Mouse (Mus musculus) intestine, embryonic 15.5 days (tissue): ENCODE data around the gene Gdf1. TPM values are rescaled to one million over a fixed set of nuclear protein-coding genes. Genes with fewer than 3 reads are reported as not detected.

ENCODE experiments used
- ATAC-seq: fragments of 200-750 bp; cut with Nextera tagmentation; 2 replicates; pipeline ENCODE4 v1.8.0; 2017; ENCODE audit warnings: moderate TSS enrichment, moderate library complexity
- H3K27ac ChIP-seq: fragments of 300-500 bp; sonication (generic); 2 replicates; pipeline ENCODE4 v1.5.1; 2015; ENCODE audit warnings: mild to moderate bottlenecking, inconsistent platforms
- H3K27me3 ChIP-seq: fragments of 300-500 bp; sonication (generic); replicated peaks from 2 replicates; pipeline ENCODE4 v1.6.1; 2015; ENCODE audit warnings: inconsistent platforms
- H3K36me3 ChIP-seq: fragments of 300-500 bp; sonication (generic); 2 replicates; pipeline ENCODE4 v1.6.1; 2015; ENCODE audit warnings: inconsistent platforms
- H3K4me1 ChIP-seq: fragments of 300-500 bp; sonication (generic); replicated peaks from 2 replicates; pipeline ENCODE4 v1.6.1; 2015; ENCODE audit warnings: inconsistent platforms
- H3K4me2 ChIP-seq: fragments of 300-500 bp; sonication (generic); replicated peaks from 2 replicates; pipeline ENCODE4 v1.6.1; 2015; ENCODE audit warnings: mild to moderate bottlenecking, inconsistent platforms
- H3K4me3 ChIP-seq: fragments of 300-500 bp; sonication (generic); replicated peaks from 2 replicates; pipeline ENCODE4 v1.5.1; 2015; ENCODE audit warnings: inconsistent platforms
- H3K9ac ChIP-seq: fragments of 300-500 bp; sonication (generic); 2 replicates; pipeline ENCODE4 v1.6.1; 2015; ENCODE audit warnings: inconsistent platforms
- H3K9me3 ChIP-seq: fragments of 300-500 bp; sonication (generic); 2 replicates; pipeline ENCODE4 v1.6.1; 2016; ENCODE audit warnings: inconsistent platforms
- WGBS: fragments of 180-500 bp; shearing (Covaris S2); methylation state at CpG from one replicate; pipeline ENCODE4 v1.1.7; 2015; 5-methylcytosine and 5-hydroxymethylcytosine counted together
- polyA plus RNA-seq: library from polyadenylated mRNA; unstranded; fragments of >200 nt; fragmentation: Nextera tagmentation; extraction: Ambion mirVana; gene quantifications from 2 replicates; pipeline ENCODE4 v1.2.1, GENCODE M21; 2015

Gene Gdf1
- polyA plus RNA-seq, 1 experiment from 2014 or later: 0.38 TPM

DNA sequence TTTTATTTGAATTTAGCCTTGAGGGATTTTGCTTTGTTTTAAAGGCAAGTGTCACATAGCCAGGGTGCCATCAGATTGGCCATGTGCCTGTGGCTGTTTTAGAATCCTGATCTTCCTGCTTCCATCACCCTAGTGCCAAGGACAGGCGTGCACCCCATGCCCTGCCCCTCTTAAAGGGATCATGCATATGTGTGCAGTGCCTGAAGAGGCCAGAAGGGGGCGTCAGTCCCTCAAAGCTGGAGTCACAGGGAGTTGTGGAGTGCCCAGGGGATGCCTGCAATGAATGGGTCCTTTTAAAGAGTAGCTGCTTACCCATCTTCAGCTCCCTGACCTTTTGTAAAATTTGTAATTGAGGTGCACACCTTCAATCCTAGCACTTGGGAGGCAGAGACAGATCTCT is 20.3 kb upstream of the Gdf1 start:
- Histone ChIP-seq H3K4me3 (no peak overlapping the region), H3K4me2 (no peak overlapping the region), H3K27ac (no peak overlapping the region), H3K9ac (no peak overlapping the region), H3K36me3 (peaks cover 64% of the 10 kb centered on the region), H3K27me3 (no peaks in the 10 kb centered on the region), H3K9me3 (no peaks in the 10 kb centered on the region), H3K4me1 (peaks cover 1% of the 10 kb centered on the region; the same call in 1 of the 2 replicates)
- no peak for ATAC-seq
- WGBS: 37% methylated on average over 2 of the region's 2 CpGs

DNA sequence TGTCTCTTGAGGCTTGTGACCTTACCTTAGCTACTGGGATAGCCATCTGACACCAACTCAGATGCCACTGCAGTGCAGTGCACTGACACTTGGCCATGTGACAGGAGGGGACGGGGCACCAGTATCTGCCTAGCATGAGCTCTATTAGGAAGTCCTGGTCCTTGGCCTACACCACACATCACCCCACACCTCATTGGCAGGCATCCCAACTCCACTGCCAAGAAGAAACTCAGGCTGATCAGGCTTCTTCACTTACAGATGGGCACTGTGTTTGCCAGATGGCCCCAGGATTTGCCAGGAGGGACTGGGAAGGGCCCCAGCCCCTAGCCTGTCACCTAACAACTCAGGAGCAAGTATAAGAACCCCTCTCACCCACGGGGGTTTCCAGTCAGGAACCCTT is 16.2 kb upstream of the Gdf1 start:
- H3K36me3 ChIP-seq: peaks cover 33% of the 10 kb centered on the region
- ATAC-seq: no peak
- no peak overlapping the region for H3K9ac ChIP-seq
- no peaks in the 10 kb centered on the region for H3K9me3 ChIP-seq
- H3K27ac ChIP-seq: no peak overlapping the region
- H3K4me1 ChIP-seq: peaks cover 25% of the 10 kb centered on the region
- no peak overlapping the region for H3K4me2 ChIP-seq
- H3K4me3 ChIP-seq: no peak overlapping the region
- H3K27me3 ChIP-seq: no peaks in the 10 kb centered on the region
- WGBS: 83% methylated on average over 2 of the region's 2 CpGs

DNA sequence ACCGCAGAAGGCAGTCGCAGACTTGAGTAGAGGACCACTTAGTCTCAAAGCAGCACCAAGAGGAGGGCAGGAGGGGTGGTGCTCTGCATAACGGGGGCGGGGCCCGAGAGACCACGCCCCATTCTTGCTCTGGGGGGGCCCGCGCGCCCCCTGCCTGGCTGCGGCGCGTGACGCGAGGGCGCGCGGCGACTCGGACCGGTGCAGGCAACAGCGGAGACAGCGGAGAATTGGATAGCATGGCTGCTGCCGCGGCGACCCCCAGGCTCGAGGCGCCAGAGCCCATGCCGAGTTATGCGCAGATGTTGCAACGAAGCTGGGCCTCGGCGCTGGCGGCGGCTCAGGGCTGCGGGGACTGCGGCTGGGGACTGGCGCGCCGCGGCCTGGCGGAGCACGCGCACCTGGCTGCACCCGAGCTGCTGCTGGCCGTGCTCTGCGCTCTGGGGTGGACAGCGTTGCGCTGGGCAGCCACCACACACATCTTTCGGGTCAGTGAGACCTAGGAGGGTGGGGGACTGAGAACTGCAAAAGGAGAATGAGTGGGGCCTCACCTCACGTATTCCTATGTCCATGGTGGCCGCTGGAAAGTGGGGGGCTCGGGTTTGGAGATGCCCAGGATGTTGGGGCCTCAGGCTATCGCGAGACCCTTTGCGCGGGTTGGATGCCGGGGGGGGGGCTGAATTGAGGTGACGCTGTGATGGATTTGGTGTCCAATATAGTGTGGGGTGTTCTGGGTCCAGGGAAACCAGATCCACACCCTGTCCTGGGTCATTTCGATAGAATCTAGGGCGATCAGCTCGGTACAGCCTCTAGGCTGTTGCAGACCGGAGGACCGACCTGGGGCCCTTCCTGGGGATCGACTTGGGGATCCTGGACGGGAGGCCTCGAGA is 13.8 kb upstream of the Gdf1 start, which contains the start of gene Cers1:
Gene Cers1, plus strand, starts transcription at position 152 of the 887 bp plus-strand sequence.
- H3K27me3 ChIP-seq: no peaks in the 10 kb centered on the region
- WGBS: 2% methylated on average over 66 of the region's 66 CpGs
- H3K9ac ChIP-seq: peak within 1 kb of the TSS; percentile 50
- peak within 1 kb of the TSS; percentile 58 for H3K4me3 ChIP-seq
- H3K36me3 ChIP-seq: peaks cover 20% of the 10 kb centered on the region
- H3K4me1 ChIP-seq: peaks cover 25% of the 10 kb centered on the region
- peak within 1 kb of the TSS; percentile 74 for H3K27ac ChIP-seq
- H3K9me3 ChIP-seq: no peaks in the 10 kb centered on the region
- H3K4me2 ChIP-seq: peak within 1 kb of the TSS; percentile 93
- ATAC-seq: peak; percentile 68

DNA sequence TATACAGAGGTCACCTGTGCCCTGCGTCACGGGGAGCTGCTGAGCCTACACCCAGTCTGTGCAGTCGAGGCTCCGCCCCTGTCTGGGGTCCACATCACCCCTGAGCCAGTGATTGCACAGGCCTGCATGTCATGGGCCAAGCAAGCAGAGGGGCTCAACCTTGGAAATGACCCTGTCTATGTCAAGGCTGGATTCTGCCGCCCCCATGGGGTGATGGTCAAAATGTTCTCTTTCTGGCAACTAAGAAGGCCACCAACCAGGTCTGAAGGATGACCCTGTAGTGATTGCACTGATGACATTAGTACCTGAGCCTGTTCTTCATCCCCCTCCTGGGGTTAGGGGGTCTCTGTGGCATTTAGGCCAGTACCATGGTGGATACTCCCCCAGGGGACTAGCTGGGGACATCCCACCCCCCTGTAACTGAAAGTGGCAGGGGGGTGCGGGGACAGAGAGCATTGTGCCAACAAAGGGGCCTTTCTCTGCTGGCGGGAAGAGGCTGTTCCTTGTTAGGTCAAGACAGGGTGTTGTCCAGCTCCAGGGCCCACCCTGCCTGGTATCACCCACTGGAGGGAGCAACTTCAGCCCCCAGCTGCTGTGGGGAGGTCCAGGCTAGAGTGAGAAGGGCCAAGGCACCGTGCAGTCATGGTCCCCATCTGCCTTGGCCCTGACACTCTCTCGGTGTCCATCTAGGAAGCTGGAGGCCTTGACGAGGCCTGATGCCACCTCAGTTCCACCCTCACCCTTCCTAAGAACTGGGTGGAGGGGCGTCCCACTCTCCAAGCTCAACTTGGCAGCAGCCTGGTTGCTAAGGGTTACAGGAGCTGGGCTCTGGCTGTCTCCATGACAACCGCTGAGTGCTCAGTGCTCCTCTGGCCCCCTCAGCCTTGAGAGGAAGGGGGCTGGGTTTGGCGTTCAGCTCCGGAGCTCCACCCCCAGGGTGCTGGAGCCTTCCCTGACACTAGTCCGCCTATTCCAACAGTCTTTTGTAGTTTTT is 12.8 kb upstream of the Gdf1 start:
- 13% methylated on average over 15 of the region's 15 CpGs for WGBS
- Histone ChIP-seq H3K4me3 (peak overlapping the region; percentile 58), H3K4me2 (peak overlapping the region; percentile 93), H3K9ac (no peak overlapping the region), H3K27ac (0 out of 2 replicates have a peak overlapping the region, but pooled peaks have one; percentile 14), H3K27me3 (no peaks in the 10 kb centered on the region), H3K9me3 (no peaks in the 10 kb centered on the region), H3K36me3 (peaks cover 12% of the 10 kb centered on the region), H3K4me1 (peaks cover 25% of the 10 kb centered on the region)
- ATAC-seq: peak; percentile 76

DNA sequence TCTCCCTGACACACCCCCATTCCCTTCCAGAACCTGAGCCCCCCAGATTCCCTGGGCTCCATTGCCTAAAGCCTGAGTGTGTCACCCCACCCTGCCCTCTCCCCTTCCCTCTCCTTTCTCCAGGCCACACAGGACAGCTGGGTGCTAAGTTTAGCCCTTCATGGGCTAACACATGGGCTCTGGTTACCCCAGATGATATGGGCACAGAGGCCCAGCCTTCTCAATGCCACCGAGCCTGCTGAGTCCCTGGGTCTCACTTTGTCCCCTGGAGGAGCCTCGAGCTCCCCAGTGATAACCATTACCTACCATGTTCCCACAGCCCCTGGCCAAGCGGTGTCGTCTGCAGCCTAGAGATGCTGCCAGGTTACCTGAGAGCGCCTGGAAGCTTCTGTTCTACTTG is 11.7 kb upstream of the Gdf1 start:
- H3K9me3 ChIP-seq: no peaks in the 10 kb centered on the region
- no peak overlapping the region for H3K4me2 ChIP-seq
- peaks cover 7% of the 10 kb centered on the region for H3K36me3 ChIP-seq
- no peak for ATAC-seq
- H3K27ac ChIP-seq: no peak overlapping the region
- peaks cover 25% of the 10 kb centered on the region for H3K4me1 ChIP-seq
- H3K27me3 ChIP-seq: no peaks in the 10 kb centered on the region
- H3K9ac ChIP-seq: no peak overlapping the region
- no peak overlapping the region for H3K4me3 ChIP-seq
- 84% methylated on average over 5 of the region's 5 CpGs for WGBS

DNA sequence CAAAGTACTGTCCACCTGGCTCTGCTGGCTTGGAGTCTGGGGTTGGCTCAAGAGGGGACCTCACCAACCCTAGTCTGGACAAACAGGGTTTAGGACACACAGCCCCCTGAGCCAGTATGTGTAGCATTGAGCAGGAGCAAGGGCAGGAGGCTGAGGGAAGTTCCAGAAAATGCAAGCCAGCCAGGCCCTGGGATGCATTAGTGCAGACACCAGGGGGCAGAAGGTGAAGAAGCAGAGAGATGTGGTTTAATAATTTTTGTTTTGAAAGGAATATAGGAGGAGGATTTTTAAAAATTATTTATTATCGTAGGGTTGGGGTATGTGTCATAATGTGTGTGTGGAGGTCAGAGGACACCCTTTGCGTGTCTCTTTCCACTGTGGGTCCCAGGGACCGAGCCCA is 5.9 kb upstream of the Gdf1 start:
- Histone ChIP-seq H3K36me3 (no peaks in the 10 kb centered on the region), H3K4me2 (no peak overlapping the region), H3K4me3 (no peak overlapping the region), H3K4me1 (no peaks in the 10 kb centered on the region), H3K27me3 (no peaks in the 10 kb centered on the region), H3K27ac (no peak overlapping the region), H3K9me3 (no peaks in the 10 kb centered on the region), H3K9ac (no peak overlapping the region)
- ATAC-seq: no peak
- 91% methylated on average over 3 of the region's 3 CpGs for WGBS

DNA sequence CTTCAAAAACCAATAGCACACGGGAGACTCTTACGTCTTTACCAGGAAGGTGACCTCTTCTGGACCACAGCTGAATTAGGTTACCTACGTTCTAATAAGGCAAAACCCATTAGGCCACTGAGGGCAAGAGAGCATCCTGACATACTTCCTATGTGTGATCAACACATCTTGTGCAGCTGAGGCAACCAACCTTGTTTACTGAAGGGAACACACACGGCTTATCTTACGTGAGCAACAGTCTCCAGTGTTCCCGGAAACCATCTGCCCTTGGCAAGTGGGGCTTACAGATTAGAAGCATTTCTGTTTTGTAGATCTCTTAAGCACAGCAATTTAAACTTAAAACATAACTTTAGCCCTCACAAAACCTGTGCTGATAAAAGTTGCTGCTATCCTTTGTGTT is 2.1 kb upstream of the Gdf1 start:
- no peaks in the 10 kb centered on the region for H3K9me3 ChIP-seq
- H3K27ac ChIP-seq: no peak overlapping the region
- ATAC-seq: no peak
- 85% methylated on average over 6 of the region's 6 CpGs for WGBS
- no peak overlapping the region for H3K4me3 ChIP-seq
- H3K4me2 ChIP-seq: no peak overlapping the region
- no peak overlapping the region for H3K9ac ChIP-seq
- peaks cover 11% of the 10 kb centered on the region for H3K36me3 ChIP-seq
- H3K4me1 ChIP-seq: peaks cover 14% of the 10 kb centered on the region
- peaks cover 3% of the 10 kb centered on the region; the same call in 1 of the 2 replicates for H3K27me3 ChIP-seq

DNA sequence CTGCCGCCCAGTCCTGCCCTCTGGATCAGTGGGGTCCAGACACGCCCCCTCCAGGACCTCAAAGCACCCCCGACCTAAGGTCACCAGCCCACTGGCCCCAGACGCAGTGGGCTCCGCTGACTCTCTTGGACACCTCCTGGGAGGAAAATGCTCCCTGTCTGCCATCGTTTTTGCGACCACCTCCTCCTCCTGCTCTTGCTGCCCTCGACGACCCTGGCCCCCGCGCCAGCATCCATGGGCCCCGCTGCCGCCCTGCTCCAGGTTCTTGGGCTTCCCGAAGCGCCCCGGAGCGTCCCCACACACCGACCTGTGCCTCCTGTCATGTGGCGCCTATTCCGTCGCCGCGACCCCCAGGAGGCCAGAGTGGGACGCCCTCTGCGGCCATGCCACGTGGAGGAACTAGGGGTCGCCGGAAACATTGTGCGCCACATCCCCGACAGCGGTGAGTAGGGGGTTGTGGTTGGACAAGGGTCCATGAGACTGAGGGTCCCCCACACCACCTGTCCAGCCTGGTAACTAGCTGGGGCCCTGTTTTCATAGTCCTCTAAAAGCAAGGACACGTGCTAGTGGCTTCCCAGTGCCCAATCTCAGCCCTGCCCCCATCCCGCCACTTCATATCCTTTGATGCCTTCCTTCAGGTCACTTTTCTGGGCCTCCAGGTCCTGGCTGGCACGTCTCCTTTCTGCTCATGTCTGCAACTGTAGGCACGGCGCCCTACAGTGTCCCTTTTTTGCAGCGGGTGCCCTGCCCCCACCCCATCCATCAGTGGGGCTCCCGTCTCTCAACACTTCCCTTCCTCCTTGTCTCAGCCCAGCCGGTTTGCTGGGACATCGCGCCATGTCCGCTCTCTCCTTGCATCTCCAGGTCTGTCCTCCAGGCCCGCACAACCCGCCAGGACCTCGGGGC is 471 bp downstream of the Gdf1 start:
- peaks cover 37% of the 10 kb centered on the region for H3K36me3 ChIP-seq
- no peak overlapping the region for H3K27ac ChIP-seq
- peak; percentile 12 for ATAC-seq
- H3K4me2 ChIP-seq: peak overlapping the region; percentile 39
- peaks cover 3% of the 10 kb centered on the region; the same call in 1 of the 2 replicates for H3K27me3 ChIP-seq
- no peaks in the 10 kb centered on the region for H3K9me3 ChIP-seq
- 0 out of 2 replicates have a peak overlapping the region, but pooled peaks have one; percentile 10 for H3K4me3 ChIP-seq
- 20% methylated on average over 45 of the region's 45 CpGs for WGBS
- H3K9ac ChIP-seq: no peak overlapping the region
- peaks cover 14% of the 10 kb centered on the region for H3K4me1 ChIP-seq

DNA sequence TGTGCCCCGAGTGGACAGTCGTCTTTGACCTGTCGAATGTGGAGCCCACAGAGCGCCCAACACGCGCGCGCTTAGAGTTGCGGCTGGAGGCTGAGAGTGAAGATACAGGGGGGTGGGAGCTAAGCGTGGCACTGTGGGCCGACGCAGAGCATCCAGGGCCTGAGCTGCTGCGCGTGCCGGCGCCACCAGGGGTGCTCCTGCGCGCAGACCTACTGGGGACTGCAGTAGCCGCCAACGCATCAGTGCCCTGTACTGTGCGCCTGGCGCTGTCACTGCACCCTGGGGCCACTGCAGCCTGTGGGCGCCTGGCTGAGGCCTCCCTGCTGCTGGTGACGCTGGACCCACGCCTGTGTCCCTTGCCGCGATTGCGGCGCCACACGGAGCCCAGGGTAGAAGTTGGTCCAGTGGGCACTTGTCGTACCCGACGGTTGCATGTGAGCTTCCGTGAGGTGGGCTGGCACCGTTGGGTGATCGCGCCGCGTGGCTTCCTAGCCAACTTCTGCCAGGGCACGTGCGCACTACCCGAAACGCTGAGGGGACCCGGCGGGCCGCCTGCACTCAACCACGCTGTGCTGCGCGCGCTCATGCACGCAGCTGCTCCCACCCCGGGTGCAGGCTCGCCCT is 1.2 kb downstream of the Gdf1 start:
- peak; percentile 69 for ATAC-seq
- peaks cover 45% of the 10 kb centered on the region for H3K36me3 ChIP-seq
- H3K27me3 ChIP-seq: peaks cover 3% of the 10 kb centered on the region; the same call in 1 of the 2 replicates
- no peak overlapping the region for H3K27ac ChIP-seq
- H3K9me3 ChIP-seq: no peaks in the 10 kb centered on the region
- H3K4me1 ChIP-seq: peaks cover 14% of the 10 kb centered on the region
- no peak overlapping the region for H3K9ac ChIP-seq
- 0 out of 2 replicates have a peak overlapping the region, but pooled peaks have one; percentile 9 for H3K4me3 ChIP-seq
- peak overlapping the region; percentile 39 for H3K4me2 ChIP-seq
- 47% methylated on average over 53 of the region's 53 CpGs for WGBS

DNA sequence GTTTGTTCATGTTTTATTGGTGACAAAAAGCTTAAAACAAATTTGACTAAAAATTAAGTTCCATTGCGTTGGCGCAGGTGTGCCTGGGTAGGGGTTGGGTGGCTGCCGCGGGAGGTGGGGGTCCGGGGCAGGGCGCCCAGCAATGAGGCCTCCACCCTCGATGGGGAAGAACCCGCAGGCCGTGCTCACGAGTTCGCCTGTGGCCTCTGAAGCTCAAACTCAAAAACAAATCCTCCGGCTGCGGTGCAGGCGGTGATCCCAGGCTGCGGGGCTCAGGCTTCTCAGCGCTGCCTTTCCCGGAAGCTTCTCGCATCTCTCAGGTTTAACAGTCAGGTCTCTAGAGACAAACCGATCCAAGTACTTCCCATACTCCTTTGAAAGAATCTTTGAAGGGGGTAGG is 1.9 kb downstream of the Gdf1 start:
- Histone ChIP-seq H3K9me3 (no peaks in the 10 kb centered on the region), H3K9ac (no peak overlapping the region), H3K4me3 (no peak overlapping the region), H3K4me2 (no peak overlapping the region), H3K27ac (no peak overlapping the region), H3K36me3 (peaks cover 51% of the 10 kb centered on the region), H3K27me3 (peaks cover 3% of the 10 kb centered on the region; the same call in 1 of the 2 replicates), H3K4me1 (peaks cover 14% of the 10 kb centered on the region)
- WGBS: 79% methylated on average over 19 of the region's 19 CpGs
- ATAC-seq: no peak
